Mouse (Mus musculus) myocyte (in vitro differentiated cells): ENCODE measurements around the gene Scd4.

Experiments used
- CEBPB ChIP-seq: IDR thresholded peaks from 2 replicates; pipeline ENCODE4 v1.6.1; 2011; ENCODE audit warnings: mild to moderate bottlenecking, moderate library complexity; ENCODE audit not compliant: poor library complexity, insufficient read depth, severe bottlenecking
- E2F4 ChIP-seq: IDR thresholded peaks from one replicate; pipeline ENCODE4 v1.6.1; 2011; ENCODE audit warnings: mild to moderate bottlenecking, control low read depth, moderate library complexity; ENCODE audit not compliant: insufficient read depth
- MAX ChIP-seq: IDR thresholded peaks from one replicate; pipeline ENCODE4 v1.6.1; 2011; ENCODE audit warnings: low read depth, mild to moderate bottlenecking, control low read depth
- MYOD1 ChIP-seq, 3 experiments: IDR thresholded peaks; one replicate each; pipeline ENCODE4 v1.6.1; 2011; ENCODE audit warnings: control low read depth in 2 of 3, low read depth in 2 of 3, mild to moderate bottlenecking in 2 of 3, moderate library complexity in 1 of 3; ENCODE audit not compliant: insufficient read length in 2 of 3, control insufficient read depth in 1 of 3
- POLR2A ChIP-seq: IDR thresholded peaks from one replicate; pipeline ENCODE4 v1.6.1; 2011; ENCODE audit warnings: low read depth, mild to moderate bottlenecking, control low read depth, moderate library complexity; ENCODE audit not compliant: insufficient read length
- POLR2AphosphoS2 ChIP-seq: IDR thresholded peaks from one replicate; pipeline ENCODE4 v1.6.1; 2011; ENCODE audit warnings: low read depth, control low read depth; ENCODE audit not compliant: insufficient read length
- TCF12 ChIP-seq: IDR thresholded peaks from one replicate; pipeline ENCODE4 v1.6.1; 2011; ENCODE audit warnings: mild to moderate bottlenecking, control low read depth; ENCODE audit not compliant: poor library complexity, insufficient read depth, severe bottlenecking

DNA sequence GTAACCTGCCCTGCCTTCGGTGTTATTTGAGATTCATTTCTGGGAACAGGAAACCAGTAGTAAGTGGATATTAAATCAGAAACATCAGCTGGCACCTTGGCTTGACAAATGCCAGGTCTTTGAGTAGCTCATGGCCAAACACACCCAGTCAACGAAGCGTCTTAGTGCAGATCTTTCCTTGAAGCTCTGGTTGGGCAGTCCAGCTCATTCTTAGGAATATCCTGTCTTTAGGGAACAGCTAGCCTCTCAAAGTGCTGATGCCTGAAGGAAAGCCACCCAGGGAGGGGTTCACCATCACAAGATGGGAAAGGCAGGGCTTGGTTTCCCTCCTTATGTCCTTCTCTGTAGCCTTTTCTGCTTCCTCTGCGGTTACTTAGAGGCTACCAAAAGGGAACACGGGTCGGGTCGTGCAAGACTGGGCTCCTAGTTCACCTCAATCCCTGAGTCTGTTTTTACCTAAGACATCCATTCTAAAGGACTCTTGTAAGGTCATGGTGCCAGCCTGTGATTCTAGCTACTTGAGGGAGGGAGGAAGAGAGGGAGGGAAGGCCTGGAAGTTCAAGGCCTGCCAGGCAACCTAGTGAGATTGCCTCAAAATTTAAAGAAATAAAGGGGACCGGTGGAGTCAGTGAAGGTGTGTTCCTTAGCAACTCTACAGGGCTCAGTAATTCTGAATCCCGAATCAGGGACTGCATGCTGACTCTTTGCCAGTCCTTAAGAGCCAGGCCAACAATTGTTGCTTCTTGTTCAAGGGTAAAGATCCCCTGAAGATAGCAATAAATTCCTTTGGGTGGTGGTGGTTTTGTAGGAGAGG is 25.6 kb upstream of the Scd4 start:
- no peak for TF ChIP-seq POLR2A
- TF ChIP-seq MAX, result no peak
- TF ChIP-seq CEBPB, result no peak
- TF ChIP-seq POLR2AphosphoS2, result peak; percentile 47
- no peak for TF ChIP-seq E2F4
- no peak for TF ChIP-seq MYOD1 (IDR thresholded peaks at IDR 0.05; ENCODE audit: control insufficient read depth in 1 of 3, insufficient read length in 2 of 3, low read depth in 2 of 3)
- TF ChIP-seq TCF12, result no peak
